Mouse (Mus musculus) stomach, embryonic 14.5 days (tissue): ENCODE measurements around the gene Tmem39a. TPM values are rescaled to one million over a fixed set of nuclear protein-coding genes. Genes with fewer than 3 reads are reported as not detected.

Experiments used
- ATAC-seq: fragments of 200-750 bp; cut with Nextera tagmentation; 2 replicates; pipeline ENCODE4 v1.8.0; 2017; ENCODE audit warnings: low read depth, moderate TSS enrichment; ENCODE audit not compliant: insufficient number of reproducible peaks, insufficient read depth, low FRiP score
- H3K27ac ChIP-seq: fragments of 300-500 bp; sonication (generic); 2 replicates; pipeline ENCODE4 v1.5.1; 2014; ENCODE audit warnings: mild to moderate bottlenecking, low read length, moderate library complexity, mixed read lengths
- H3K27me3 ChIP-seq: fragments of 300-500 bp; sonication (generic); 2 replicates; pipeline ENCODE4 v1.6.1; 2014; ENCODE audit warnings: low read length, control low read depth, mixed read lengths; ENCODE audit not compliant: control insufficient read depth, insufficient read depth
- H3K36me3 ChIP-seq: fragments of 300-500 bp; sonication (generic); 2 replicates; pipeline ENCODE4 v1.6.1; 2014; ENCODE audit warnings: mild to moderate bottlenecking, control low read depth, low read length, moderate library complexity, mixed read lengths; ENCODE audit not compliant: control insufficient read depth, insufficient read depth
- H3K4me1 ChIP-seq: fragments of 300-500 bp; sonication (generic); 2 replicates; pipeline ENCODE4 v1.6.1; 2014; ENCODE audit warnings: low read length, control low read depth, mixed read lengths; ENCODE audit not compliant: control insufficient read depth, insufficient read depth
- H3K4me2 ChIP-seq: fragments of 300-500 bp; sonication (generic); replicated peaks from 2 replicates; pipeline ENCODE4 v1.6.1; 2014; ENCODE audit warnings: low read depth, low read length, control low read depth
- H3K4me3 ChIP-seq: fragments of 300-500 bp; sonication (generic); 2 replicates; pipeline ENCODE4 v1.5.1; 2014; ENCODE audit warnings: low read depth, low read length, control low read depth
- H3K9ac ChIP-seq: fragments of 300-500 bp; sonication (generic); replicated peaks from 2 replicates; pipeline ENCODE4 v1.6.1; 2014; ENCODE audit warnings: low read depth, mild to moderate bottlenecking, control low read depth, low read length, moderate library complexity, mixed read lengths
- H3K9me3 ChIP-seq: fragments of 300-500 bp; sonication (generic); 2 replicates; pipeline ENCODE4 v1.6.1; 2016; ENCODE audit warnings: low read depth, low read length, control low read depth; ENCODE audit not compliant: control insufficient read depth
- WGBS: fragments of 180-500 bp; shearing (Covaris S2); extraction: QIAGEN DNeasy Blood & Tissue Kit; methylation state at CpG from one replicate; pipeline ENCODE4 v1.1.7; 2014; 5-methylcytosine and 5-hydroxymethylcytosine counted together
- polyA plus RNA-seq: library from polyadenylated mRNA; unstranded; fragments of >200 nt; fragmentation: Nextera tagmentation; extraction: Ambion mirVana; gene quantifications from 2 replicates; pipeline ENCODE4 v1.2.1, GENCODE M21; 2014

The Tmem39a gene
- polyA plus RNA-seq: 119 and 133 TPM in 2 replicates

GRCm38 (mm10) chr16:38558221-38558748 is at the start of gene Tmem39a:
Gene Tmem39a, plus strand, starts transcription at chr16:38558698.
- ATAC-seq: no peak
- H3K36me3 ChIP-seq: no peaks in the 10 kb centered on the region
- no peak within 1 kb of the TSS for H3K4me2 ChIP-seq
- WGBS: 74% methylated on average over 3 of the region's 3 CpGs
- no peak within 1 kb of the TSS for H3K4me3 ChIP-seq
- no peak within 1 kb of the TSS for H3K27ac ChIP-seq
- H3K27me3 ChIP-seq: no peaks in the 10 kb centered on the region
- H3K9ac ChIP-seq: no peak within 1 kb of the TSS
- H3K9me3 ChIP-seq: no peaks in the 10 kb centered on the region
- H3K4me1 ChIP-seq: no peaks in the 10 kb centered on the region

- H3K36me3 ChIP-seq: peaks cover 24% of the 10 kb centered on the region
- H3K4me2 ChIP-seq: no peak overlapping the region
- 90% methylated on average over 2 of the region's 2 CpGs for WGBS
- no peaks in the 10 kb centered on the region for H3K27me3 ChIP-seq
- H3K27ac ChIP-seq: no peak overlapping the region
- no peak overlapping the region for H3K4me3 ChIP-seq
- H3K4me1 ChIP-seq: no peaks in the 10 kb centered on the region
- no peak overlapping the region for H3K9ac ChIP-seq
- ATAC-seq: no peak
- H3K9me3 ChIP-seq: no peaks in the 10 kb centered on the region
Observed at GRCm38 (mm10) chr16:38510846-38511245, 47.7 kb upstream of the Tmem39a start.

GRCm38 (mm10) chr16:38519140-38519539 is 39.4 kb upstream of the Tmem39a start:
- no peak for ATAC-seq
- WGBS: 88% methylated on average over 2 of the region's 2 CpGs
- peaks cover 6% of the 10 kb centered on the region; the same call in 1 of the 2 replicates for H3K4me1 ChIP-seq
- H3K4me3 ChIP-seq: no peak overlapping the region
- no peaks in the 10 kb centered on the region for H3K27me3 ChIP-seq
- no peak overlapping the region for H3K9ac ChIP-seq
- H3K27ac ChIP-seq: no peak overlapping the region
- H3K4me2 ChIP-seq: no peak overlapping the region
- peaks cover 16% of the 10 kb centered on the region for H3K36me3 ChIP-seq
- H3K9me3 ChIP-seq: no peaks in the 10 kb centered on the region

GRCm38 (mm10) chr16:38521211-38521987 is 37.1 kb upstream of the Tmem39a start:
- no peaks in the 10 kb centered on the region for H3K27me3 ChIP-seq
- no peak overlapping the region for H3K27ac ChIP-seq
- ATAC-seq: no peak
- H3K36me3 ChIP-seq: peaks cover 22% of the 10 kb centered on the region
- H3K9me3 ChIP-seq: no peaks in the 10 kb centered on the region
- 24% methylated on average over 8 of the region's 8 CpGs for WGBS
- peaks cover 6% of the 10 kb centered on the region; the same call in 1 of the 2 replicates for H3K4me1 ChIP-seq
- H3K4me3 ChIP-seq: peak overlapping the region; percentile 93
- peak overlapping the region; percentile 85; the same call in 1 of the 2 replicates for H3K9ac ChIP-seq
- peak overlapping the region; percentile 65 for H3K4me2 ChIP-seq

- WGBS: under 1% methylated on average over 73 of the region's 73 CpGs
Observed at GRCm38 (mm10) chr16:38522129-38523084, 36.1 kb upstream of the Tmem39a start, which contains the start of gene Timmdc1. Gene Timmdc1, minus strand, starts transcription at chr16:38522663.

GRCm38 (mm10) chr16:38526264-38526663 is 32.2 kb upstream of the Tmem39a start:
- no peak overlapping the region for H3K9ac ChIP-seq
- no peak overlapping the region for H3K4me2 ChIP-seq
- WGBS: 83% methylated on average over 6 of the region's 6 CpGs
- no peaks in the 10 kb centered on the region for H3K27me3 ChIP-seq
- H3K36me3 ChIP-seq: peaks cover 40% of the 10 kb centered on the region
- no peak for ATAC-seq
- H3K27ac ChIP-seq: no peak overlapping the region
- peaks cover 4% of the 10 kb centered on the region; the same call in 1 of the 2 replicates for H3K4me1 ChIP-seq
- no peak overlapping the region for H3K4me3 ChIP-seq
- H3K9me3 ChIP-seq: no peaks in the 10 kb centered on the region

More at GRCm38 (mm10) chr16:38522129-38523084, 36.1 kb upstream of the Tmem39a start, which contains the start of gene Timmdc1:
- H3K36me3 ChIP-seq: peaks cover 17% of the 10 kb centered on the region; the same call in 1 of the 2 replicates
- H3K9me3 ChIP-seq: no peaks in the 10 kb centered on the region
- H3K4me3 ChIP-seq: peak within 1 kb of the TSS; percentile 93
- peaks cover 6% of the 10 kb centered on the region; the same call in 1 of the 2 replicates for H3K4me1 ChIP-seq
- H3K9ac ChIP-seq: peak within 1 kb of the TSS; percentile 85
- peak; percentile 99 for ATAC-seq
- peak within 1 kb of the TSS; percentile 86 for H3K27ac ChIP-seq
- H3K4me2 ChIP-seq: peak within 1 kb of the TSS; percentile 65
- H3K27me3 ChIP-seq: no peaks in the 10 kb centered on the region

GRCm38 (mm10) chr16:38536544-38537146 is 21.9 kb upstream of the Tmem39a start:
- no peak overlapping the region for H3K9ac ChIP-seq
- no peak overlapping the region for H3K4me2 ChIP-seq
- 42% methylated on average over 8 of the region's 8 CpGs for WGBS
- peak; percentile 49; the same call in 1 of the 2 replicates for ATAC-seq
- H3K4me3 ChIP-seq: no peak overlapping the region
- H3K27ac ChIP-seq: no peak overlapping the region
- H3K4me1 ChIP-seq: no peaks in the 10 kb centered on the region
- H3K27me3 ChIP-seq: no peaks in the 10 kb centered on the region
- H3K36me3 ChIP-seq: peaks cover 24% of the 10 kb centered on the region
- H3K9me3 ChIP-seq: no peaks in the 10 kb centered on the region
